Mouse (Mus musculus): ENCODE data around the gene Ctc1. TPM values are rescaled to one million over a fixed set of nuclear protein-coding genes. Genes with fewer than 3 reads are reported as not detected.
"Not testable (repeated sequence)": the region's sequence is repeated elsewhere in the genome, so short reads cannot be mapped to it uniquely, and the experiment has no call there.

The Ctc1 gene
- total RNA-seq, 4 experiments from 2014 or later, result 37.1 to 42.9 (median 39.7) TPM

- not testable (repeated sequence) for DNase-seq (ENCODE audit: low spot score in 2 of 2)
These were observed 9.1 kb upstream of the Ctc1 start for GRCm38 (mm10) chr11:69006575-69006974.

GRCm38 (mm10) chr11:69008182-69009121 lies 7.3 kb upstream of the Ctc1 start, which contains the start of gene Pfas:
Gene Pfas, minus strand, starts transcription at chr11:69008460.
- DNase-seq (ENCODE audit: low spot score in 2 of 2), result peak; percentile 87 to 88

GRCm38 (mm10) chr11:69009508-69009907 lies 6.2 kb upstream of the Ctc1 start:
- no peak for DNase-seq (ENCODE audit: low spot score in 2 of 2)

GRCm38 (mm10) chr11:69010400-69011323 lies 5.0 kb upstream of the Ctc1 start:
- DNase-seq (ENCODE audit: low spot score in 2 of 2), result no peak

- DNase-seq (ENCODE audit: low spot score in 2 of 2), result not testable (repeated sequence)
These were observed 4.3 kb upstream of the Ctc1 start for GRCm38 (mm10) chr11:69011445-69011844.

- peak; percentile 67 to 84 for DNase-seq (ENCODE audit: low spot score in 2 of 2)
These were observed 3.6 kb upstream of the Ctc1 start for GRCm38 (mm10) chr11:69012071-69012601.

GRCm38 (mm10) chr11:69016755-69017154 lies 1.0 kb downstream of the Ctc1 start:
- no peak for DNase-seq (ENCODE audit: low spot score in 2 of 2)

GRCm38 (mm10) chr11:69020691-69021090 lies 5.0 kb downstream of the Ctc1 start:
- DNase-seq (ENCODE audit: low spot score in 2 of 2), result no peak

- no peak for DNase-seq (ENCODE audit: low spot score in 2 of 2)
These were observed 10.9 kb downstream of the Ctc1 start for GRCm38 (mm10) chr11:69026562-69026961.

- no peak for DNase-seq (ENCODE audit: low spot score in 2 of 2)
These were observed 13.1 kb downstream of the Ctc1 start for GRCm38 (mm10) chr11:69028805-69029204.

- no peak for DNase-seq (ENCODE audit: low spot score in 2 of 2)
These were observed 17.8 kb downstream of the Ctc1 start for GRCm38 (mm10) chr11:69033552-69033951.

GRCm38 (mm10) chr11:69034585-69034984 lies 18.9 kb downstream of the Ctc1 start:
- no peak for DNase-seq (ENCODE audit: low spot score in 2 of 2)

GRCm38 (mm10) chr11:69035411-69035810 lies 19.7 kb downstream of the Ctc1 start:
- DNase-seq (ENCODE audit: low spot score in 2 of 2), result no peak

- DNase-seq (ENCODE audit: low spot score in 2 of 2), result peak; percentile 60 to 89
These were observed 20.1 kb downstream of the Ctc1 start for GRCm38 (mm10) chr11:69035849-69036248.

GRCm38 (mm10) chr11:69036486-69037230 lies 20.9 kb downstream of the Ctc1 start:
- peak; percentile 78 to 98 for DNase-seq (ENCODE audit: low spot score in 2 of 2)

- peak; percentile 75 to 84 for DNase-seq (ENCODE audit: low spot score in 2 of 2)
These were observed 21.7 kb downstream of the Ctc1 start for GRCm38 (mm10) chr11:69037231-69038061.

- no peak for DNase-seq (ENCODE audit: low spot score in 2 of 2)
These were observed 22.5 kb downstream of the Ctc1 start for GRCm38 (mm10) chr11:69038173-69038572.

- peak; percentile 50 to 61 for DNase-seq (ENCODE audit: low spot score in 2 of 2)
These were observed 30.1 kb downstream of the Ctc1 start, which contains the start of gene Aurkb for GRCm38 (mm10) chr11:69045531-69046394. Gene Aurkb, plus strand, starts transcription at chr11:69045647.

- no peak for DNase-seq (ENCODE audit: low spot score in 2 of 2)
These were observed 30.7 kb downstream of the Ctc1 start for GRCm38 (mm10) chr11:69046395-69046774.
